ENCODE assay signal across 8 mouse cellular contexts in genomic region chr19:44106831-44107660, GRCm38 (mm10). TPM values are rescaled to one million over a fixed set of nuclear protein-coding genes. Genes with fewer than 3 reads are reported as not detected.
DNase-seq lines count a peak whose midpoint lies in the region; ATAC-seq and TF ChIP-seq lines count a peak whose summit lies in the region.

Chuk (minus strand) TSS chr19:44107480.

- peak within 1 kb of the TSS; percentile 95 for H3K27ac ChIP-seq in forebrain, embryonic 10.5 days
- H3K27ac ChIP-seq in heart, embryonic 15.5 days = peak within 1 kb of the TSS; percentile 53
- peak within 1 kb of the TSS; percentile 25 for H3K27ac ChIP-seq in liver, embryonic 14.5 days
- H3K27ac ChIP-seq in neural tube, embryonic 11.5 days (ENCODE audit: low read depth, low read length) = 0 out of 2 replicates have a peak within 1 kb of the TSS, but pooled peaks have one; percentile 58
- peak within 1 kb of the TSS; percentile 56; the same call in 1 of the 2 replicates for H3K27ac ChIP-seq in stomach, postnatal 0 days (replicated peaks)

- TF ChIP-seq EP300 in liver, embryonic 14.5 days (IDR thresholded peaks at IDR 0.05; ENCODE audit: low read depth) = peak; percentile 59
- TF ChIP-seq EP300 in stomach, postnatal 0 days (optimal IDR thresholded peaks at IDR 0.05) = peak; percentile 94

- H3K9ac ChIP-seq in heart, embryonic 15.5 days = peak within 1 kb of the TSS; percentile 99
- peak within 1 kb of the TSS; percentile 93 for H3K9ac ChIP-seq in liver, embryonic 14.5 days (replicated peaks)
- peak within 1 kb of the TSS; percentile 94 for H3K9ac ChIP-seq in neural tube, embryonic 11.5 days (ENCODE audit: low read length)
- peak within 1 kb of the TSS; percentile 98 for H3K9ac ChIP-seq in stomach, postnatal 0 days (ENCODE audit: low read length)

- peaks cover 26% of the 10 kb centered on the region for H3K4me1 ChIP-seq in forebrain, embryonic 10.5 days
- H3K4me1 ChIP-seq in heart, embryonic 15.5 days (replicated peaks) = peaks cover 15% of the 10 kb centered on the region
- H3K4me1 ChIP-seq in liver, embryonic 14.5 days (replicated peaks; ENCODE audit: control insufficient read depth in 2 of 2, insufficient read depth in 2 of 2, low read length in 1 of 2) = peaks cover 6 to 17% of the 10 kb centered on the region in 2 experiments; a peak in 3 of 4 replicates
- H3K4me1 ChIP-seq in neural tube, embryonic 11.5 days (ENCODE audit: control insufficient read depth, insufficient read depth, low read length) = 0 out of 2 replicates have a peak, but pooled peaks cover 2% of the 10 kb centered on the region
- H3K4me1 ChIP-seq in stomach, postnatal 0 days (replicated peaks; ENCODE audit: control insufficient read depth, insufficient read depth) = no peaks in the 10 kb centered on the region

- H3K9me3 ChIP-seq in forebrain, embryonic 10.5 days = no peaks in the 10 kb centered on the region
- no peaks in the 10 kb centered on the region for H3K9me3 ChIP-seq in heart, embryonic 15.5 days (replicated peaks)
- no peaks in the 10 kb centered on the region for H3K9me3 ChIP-seq in liver, embryonic 14.5 days (ENCODE audit: control insufficient read depth, low read length)
- no peaks in the 10 kb centered on the region for H3K9me3 ChIP-seq in neural tube, embryonic 11.5 days (ENCODE audit: control insufficient read depth, low read length)
- no peaks in the 10 kb centered on the region for H3K9me3 ChIP-seq in stomach, postnatal 0 days (ENCODE audit: control insufficient read depth, low read length)

- H3K4me2 ChIP-seq in heart, embryonic 15.5 days = peak within 1 kb of the TSS; percentile 88
- peak within 1 kb of the TSS; percentile 97 for H3K4me2 ChIP-seq in liver, embryonic 14.5 days (ENCODE audit: low read depth)
- H3K4me2 ChIP-seq in neural tube, embryonic 11.5 days (ENCODE audit: low read depth) = peak within 1 kb of the TSS; percentile 89
- peak within 1 kb of the TSS; percentile 77 for H3K4me2 ChIP-seq in stomach, postnatal 0 days (replicated peaks; ENCODE audit: low read depth)

- ATAC-seq in heart, embryonic 15.5 days (replicated peaks; ENCODE audit: insufficient number of reproducible peaks, insufficient read depth, low FRiP score, low read depth) = peak; percentile 96
- ATAC-seq in liver, embryonic 14.5 days (ENCODE audit: insufficient read depth) = peak; percentile 98
- peak; percentile 98 for ATAC-seq in neural tube, embryonic 11.5 days (ENCODE audit: insufficient read depth, low FRiP score, low TSS enrichment)
- peak; percentile 98 for ATAC-seq in stomach, postnatal 0 days (ENCODE audit: low FRiP score, low TSS enrichment)

- 1% methylated on average over 67 of the region's 67 CpGs for WGBS in forebrain, embryonic 10.5 days
- under 1% methylated on average over 67 of the region's 67 CpGs for WGBS in heart, embryonic 15.5 days
- WGBS in liver, embryonic 14.5 days (ENCODE audit: insufficient replicate concordance) = under 1% methylated on average over 67 of the region's 67 CpGs
- 2% methylated on average over 64 of the region's 67 CpGs for WGBS in neural tube, embryonic 11.5 days
- 1% methylated on average over 65 of the region's 67 CpGs for WGBS in stomach, postnatal 0 days

- TF ChIP-seq CTCF in liver, embryonic 14.5 days (IDR thresholded peaks at IDR 0.05; ENCODE audit: low read depth) = no peak
- TF ChIP-seq CTCF in stomach, postnatal 0 days (IDR thresholded peaks at IDR 0.05; ENCODE audit: low read depth) = no peak

- H3K4me3 ChIP-seq in forebrain, embryonic 10.5 days = peak within 1 kb of the TSS; percentile 100
- peak within 1 kb of the TSS; percentile 98 for H3K4me3 ChIP-seq in heart, embryonic 15.5 days
- H3K4me3 ChIP-seq in liver, embryonic 14.5 days (ENCODE audit: insufficient read depth in 1 of 2, low read depth in 2 of 2, low read length in 2 of 2) = peak within 1 kb of the TSS; percentile 91 to 100
- peak within 1 kb of the TSS; percentile 99 for H3K4me3 ChIP-seq in neural tube, embryonic 11.5 days (ENCODE audit: low read depth, low read length)
- peak within 1 kb of the TSS; percentile 92 for H3K4me3 ChIP-seq in stomach, postnatal 0 days (ENCODE audit: low read depth, low read length)

- H3K27me3 ChIP-seq in forebrain, embryonic 10.5 days (ENCODE audit: poor library complexity, severe bottlenecking) = no peaks in the 10 kb centered on the region
- H3K27me3 ChIP-seq in heart, embryonic 15.5 days = no peaks in the 10 kb centered on the region
- H3K27me3 ChIP-seq in liver, embryonic 14.5 days (ENCODE audit: control insufficient read depth, insufficient read depth, low read length) = no peaks in the 10 kb centered on the region
- H3K27me3 ChIP-seq in neural tube, embryonic 11.5 days (ENCODE audit: control insufficient read depth, insufficient read depth, low read length) = no peaks in the 10 kb centered on the region
- no peaks in the 10 kb centered on the region for H3K27me3 ChIP-seq in stomach, postnatal 0 days (ENCODE audit: control insufficient read depth, insufficient read depth, low read length)

- H3K36me3 ChIP-seq in forebrain, embryonic 10.5 days (replicated peaks) = peaks cover 38% of the 10 kb centered on the region
- peaks cover 15% of the 10 kb centered on the region for H3K36me3 ChIP-seq in heart, embryonic 15.5 days
- H3K36me3 ChIP-seq in liver, embryonic 14.5 days (replicated peaks; ENCODE audit: control insufficient read depth, insufficient read depth, low read depth) = peaks cover 10% of the 10 kb centered on the region
- H3K36me3 ChIP-seq in neural tube, embryonic 11.5 days (ENCODE audit: control insufficient read depth, insufficient read depth, low read length) = peaks cover 5% of the 10 kb centered on the region
- no peaks in the 10 kb centered on the region for H3K36me3 ChIP-seq in stomach, postnatal 0 days (ENCODE audit: control insufficient read depth, insufficient read depth, low read length)

- DNase-seq in CD8-positive naive resting alpha-beta T cell, adult 2 months (ENCODE audit: low read depth in 2 of 2, low spot score in 2 of 2) = peak; percentile 95
- DNase-seq in c-Kit-positive CD71-negative TER-119-negative erythroid progenitor cells, embryonic 14.5 days (ENCODE audit: low read depth) = peak; percentile 96
- DNase-seq in forebrain, embryonic 10.5 days (ENCODE audit: extremely low spot score, low spot score) = peak; percentile 96
- peak; percentile 99 for DNase-seq in kidney, postnatal 25 days
- DNase-seq in liver, embryonic 14.5 days (ENCODE audit: low read depth in 3 of 3, low spot score in 3 of 3) = peak; percentile 91 to 93 (median 93)
- peak; percentile 96 for DNase-seq in neural tube, embryonic 11.5 days (ENCODE audit: low spot score)
- DNase-seq in stomach, postnatal 0 days (ENCODE audit: low spot score) = peak; percentile 96

RNA-seq across cellular contexts. Expression of gene Chuk, which starts in this region (rescaled TPM):
- 45.4 and 48.6 TPM in 2 replicates for polyA plus RNA-seq in forebrain, embryonic 10.5 days (2016; fragmentation: Nextera tagmentation; extraction: Ambion mirVana)
- 26.7 and 28.4 TPM in 2 replicates for polyA plus RNA-seq in heart, embryonic 15.5 days (2015; fragmentation: Nextera tagmentation; extraction: Ambion mirVana)
- polyA plus RNA-seq in liver, embryonic 14.5 days (2012; rRNA removed) = 14.8 and 20.7 TPM in 2 replicates
- polyA plus RNA-seq in liver, embryonic 14.5 days (2014; fragmentation: Nextera tagmentation; extraction: Ambion mirVana) = 20.5 and 21.0 TPM in 2 replicates
- 48.0 and 50.4 TPM in 2 replicates for polyA plus RNA-seq in neural tube, embryonic 11.5 days (2014; fragmentation: Nextera tagmentation; extraction: Ambion mirVana)
- polyA plus RNA-seq in stomach, postnatal 0 days (2015; fragmentation: Nextera tagmentation; extraction: Ambion mirVana) = 21.3 and 23.7 TPM in 2 replicates

Comparison
In these comparisons a context has a peak if more than half of its experiments do, and no peak if none do; other contexts are left out.
1. Peak in every context shown above with its lines: DNase-seq, ATAC-seq, H3K4me3 ChIP-seq and H3K27ac ChIP-seq.
2. H3K27ac ChIP-seq: peak in every context shown above with its lines; median percentile 95 in forebrain, embryonic 10.5 days; 58 in neural tube, embryonic 11.5 days; 56 in stomach, postnatal 0 days; 53 in heart, embryonic 15.5 days; 25 in liver, embryonic 14.5 days.